Mouse (Mus musculus) common myeloid progenitor, adult 5-6 weeks (primary cell): ENCODE data around the gene Dnm1. TPM values are rescaled to one million over a fixed set of nuclear protein-coding genes. Genes with fewer than 3 reads are reported as not detected.

Experiments used
- ATAC-seq: replicated peaks from 2 replicates; pipeline ENCODE4 v1.8.0; 2016; ENCODE audit warnings: low read depth, mild to moderate bottlenecking, moderate TSS enrichment, inconsistent platforms; ENCODE audit not compliant: poor library complexity, severe bottlenecking
- total RNA-seq: library from RNA; stranded (forward); fragments of 200-1000, 187-1606 nt; gene quantifications from 2 replicates; pipeline ENCODE4 v1.2.3, GENCODE M21; 2017

The Dnm1 gene
- not detected in 2 replicates for total RNA-seq

GRCm38 (mm10) chr2:32353007-32353542 is at the start of gene Dnm1:
Gene Dnm1 (minus strand): TSS chr2:32353338.
- ATAC-seq, result peak; percentile 84

GRCm38 (mm10) chr2:32396695-32397094 is 43.6 kb upstream of the Dnm1 start:
- no peak for ATAC-seq

GRCm38 (mm10) chr2:32395946-32396621 is 42.9 kb upstream of the Dnm1 start:
- peak; percentile 86 for ATAC-seq

- peak; percentile 81 for ATAC-seq
Measured at GRCm38 (mm10) chr2:32395484-32395945, 42.4 kb upstream of the Dnm1 start, which contains the start of gene Ptges2. Gene Ptges2 (plus strand): TSS chr2:32395896.

GRCm38 (mm10) chr2:32394973-32395372 is 41.8 kb upstream of the Dnm1 start:
- peak; percentile 28 for ATAC-seq

GRCm38 (mm10) chr2:32392063-32392462 is 38.9 kb upstream of the Dnm1 start:
- no peak for ATAC-seq

GRCm38 (mm10) chr2:32390871-32391270 is 37.7 kb upstream of the Dnm1 start:
- ATAC-seq, result no peak

- no peak for ATAC-seq
Measured at GRCm38 (mm10) chr2:32389157-32389556, 36.0 kb upstream of the Dnm1 start.

- no peak for ATAC-seq
Measured at GRCm38 (mm10) chr2:32387706-32388490, 34.8 kb upstream of the Dnm1 start, which contains the start of gene Lcn2. Gene Lcn2 (minus strand): TSS chr2:32388252.

- no peak for ATAC-seq
Measured at GRCm38 (mm10) chr2:32382689-32383088, 29.6 kb upstream of the Dnm1 start.

GRCm38 (mm10) chr2:32381775-32382223 is 28.7 kb upstream of the Dnm1 start, which contains the start of gene 1110008P14Rik:
Gene 1110008P14Rik (minus strand): TSS chr2:32381938.
- peak; percentile 94 for ATAC-seq

- 0 out of 2 replicates have a peak, but pooled peaks have one; percentile 10 for ATAC-seq
Measured at GRCm38 (mm10) chr2:32381141-32381774, 28.1 kb upstream of the Dnm1 start.

- ATAC-seq, result no peak
Measured at GRCm38 (mm10) chr2:32380001-32380500, 26.9 kb upstream of the Dnm1 start.

- no peak for ATAC-seq
Measured at GRCm38 (mm10) chr2:32376963-32377362, 23.8 kb upstream of the Dnm1 start.

GRCm38 (mm10) chr2:32375317-32375940 is 22.3 kb upstream of the Dnm1 start:
- no peak for ATAC-seq

- ATAC-seq, result no peak
Measured at GRCm38 (mm10) chr2:32374191-32374590, 21.1 kb upstream of the Dnm1 start.

- no peak for ATAC-seq
Measured at GRCm38 (mm10) chr2:32367315-32367714, 14.2 kb upstream of the Dnm1 start.

GRCm38 (mm10) chr2:32364121-32364520 is 11.0 kb upstream of the Dnm1 start:
- ATAC-seq, result no peak

GRCm38 (mm10) chr2:32363376-32364106 is 10.4 kb upstream of the Dnm1 start:
- ATAC-seq, result peak; percentile 26
